Comparison of ENCODE assay signal across 8 mouse cellular contexts in genomic region chr12:49383521-49384133, GRCm38 (mm10). TPM values are rescaled to one million over a fixed set of nuclear protein-coding genes. Genes with fewer than 3 reads are reported as not detected.
DNase-seq lines count a peak whose midpoint lies in the region; ATAC-seq and TF ChIP-seq lines count a peak whose summit lies in the region.

No protein-coding gene starts in this region.

- no peaks in the 10 kb centered on the region for H3K4me1 ChIP-seq in kidney, adult 2 months (ENCODE audit: control insufficient read depth, insufficient read depth, low read length)
- peaks cover 8% of the 10 kb centered on the region; the same call in 1 of the 2 replicates for H3K4me1 ChIP-seq in embryonic facial prominence, embryonic 13.5 days
- peaks cover 10% of the 10 kb centered on the region; the same call in 1 of the 2 replicates for H3K4me1 ChIP-seq in intestine, embryonic 16.5 days (ENCODE audit: control insufficient read depth, insufficient read depth, low read length)
- no peaks in the 10 kb centered on the region for H3K4me1 ChIP-seq in liver, embryonic 15.5 days (replicated peaks)
- 0 out of 2 replicates have a peak, but pooled peaks cover 7% of the 10 kb centered on the region for H3K4me1 ChIP-seq in stomach, embryonic 14.5 days (ENCODE audit: control insufficient read depth, insufficient read depth, low read length)

- TF ChIP-seq POLR2A in kidney, adult 2 months (IDR thresholded peaks at IDR 0.05; ENCODE audit: low read depth, low read length): no peak

- ATAC-seq in embryonic facial prominence, embryonic 13.5 days (ENCODE audit: insufficient number of reproducible peaks, insufficient read depth, low FRiP score, low TSS enrichment, low read depth): peak; percentile 84
- peak; percentile 69 for ATAC-seq in intestine, embryonic 16.5 days
- ATAC-seq in liver, embryonic 15.5 days (ENCODE audit: insufficient read depth): 0 out of 2 replicates have a peak, but pooled peaks have one; percentile 22
- ATAC-seq in stomach, embryonic 14.5 days (ENCODE audit: insufficient number of reproducible peaks, insufficient read depth, low FRiP score, low read depth): peak; percentile 77
- ATAC-seq in CD4-positive, CD25-positive, alpha-beta regulatory T cell, adult 4 months: no peak

- TF ChIP-seq CTCF in kidney, adult 2 months (conservative IDR thresholded peaks at IDR 0.05; ENCODE audit: insufficient read depth, insufficient read length, low read depth, low read length): no peak

- H3K9ac ChIP-seq in embryonic facial prominence, embryonic 13.5 days: peak overlapping the region; percentile 49; the same call in 1 of the 2 replicates
- no peak overlapping the region for H3K9ac ChIP-seq in intestine, embryonic 16.5 days (ENCODE audit: low read depth, low read length)
- H3K9ac ChIP-seq in liver, embryonic 15.5 days: no peak overlapping the region
- no peak overlapping the region for H3K9ac ChIP-seq in stomach, embryonic 14.5 days (replicated peaks; ENCODE audit: low read depth, low read length)

- H3K4me3 ChIP-seq in kidney, adult 2 months (ENCODE audit: insufficient read depth, low read depth, low read length): no peak overlapping the region
- peak overlapping the region; percentile 43 for H3K4me3 ChIP-seq in embryonic facial prominence, embryonic 13.5 days
- H3K4me3 ChIP-seq in intestine, embryonic 16.5 days (ENCODE audit: low read length): peak overlapping the region; percentile 39
- H3K4me3 ChIP-seq in liver, embryonic 15.5 days (replicated peaks): peak overlapping the region; percentile 27
- peak overlapping the region; percentile 25 for H3K4me3 ChIP-seq in stomach, embryonic 14.5 days (ENCODE audit: low read depth, low read length)

- peaks cover 17% of the 10 kb centered on the region for H3K27me3 ChIP-seq in kidney, adult 2 months (replicated peaks; ENCODE audit: control insufficient read depth, insufficient read depth, low read length)
- H3K27me3 ChIP-seq in embryonic facial prominence, embryonic 13.5 days: peaks cover 86% of the 10 kb centered on the region
- H3K27me3 ChIP-seq in intestine, embryonic 16.5 days (replicated peaks; ENCODE audit: control insufficient read depth, insufficient read depth, low read length): peaks cover 73% of the 10 kb centered on the region
- H3K27me3 ChIP-seq in liver, embryonic 15.5 days: peaks cover 90% of the 10 kb centered on the region
- H3K27me3 ChIP-seq in stomach, embryonic 14.5 days (ENCODE audit: control insufficient read depth, insufficient read depth, low read length): peaks cover 61% of the 10 kb centered on the region

- peak overlapping the region; percentile 58 for H3K4me2 ChIP-seq in embryonic facial prominence, embryonic 13.5 days
- H3K4me2 ChIP-seq in intestine, embryonic 16.5 days (ENCODE audit: low read depth, low read length): peak overlapping the region; percentile 49
- peak overlapping the region; percentile 44 for H3K4me2 ChIP-seq in liver, embryonic 15.5 days
- peak overlapping the region; percentile 41 for H3K4me2 ChIP-seq in stomach, embryonic 14.5 days (replicated peaks; ENCODE audit: low read depth, low read length)

- peak; percentile 19 for DNase-seq in kidney, postnatal 10 days
- no peak for DNase-seq in kidney, adult 2 months
- no peak for DNase-seq in spleen, postnatal 14 days (ENCODE audit: low spot score in 2 of 2)

- H3K9me3 ChIP-seq in embryonic facial prominence, embryonic 13.5 days: no peaks in the 10 kb centered on the region
- H3K9me3 ChIP-seq in intestine, embryonic 16.5 days (ENCODE audit: control insufficient read depth, low read length): no peaks in the 10 kb centered on the region
- no peaks in the 10 kb centered on the region for H3K9me3 ChIP-seq in liver, embryonic 15.5 days (replicated peaks)
- H3K9me3 ChIP-seq in stomach, embryonic 14.5 days (ENCODE audit: control insufficient read depth, low read depth, low read length): no peaks in the 10 kb centered on the region

- H3K36me3 ChIP-seq in kidney, adult 2 months (ENCODE audit: control insufficient read depth, insufficient read depth, low read length): no peaks in the 10 kb centered on the region
- no peaks in the 10 kb centered on the region for H3K36me3 ChIP-seq in embryonic facial prominence, embryonic 13.5 days
- no peaks in the 10 kb centered on the region for H3K36me3 ChIP-seq in intestine, embryonic 16.5 days (ENCODE audit: control insufficient read depth, insufficient read depth, low read length)
- no peaks in the 10 kb centered on the region for H3K36me3 ChIP-seq in liver, embryonic 15.5 days (replicated peaks)
- H3K36me3 ChIP-seq in stomach, embryonic 14.5 days (ENCODE audit: control insufficient read depth, insufficient read depth, low read length): no peaks in the 10 kb centered on the region

- H3K27ac ChIP-seq in kidney, adult 2 months (ENCODE audit: insufficient read depth, low read depth, low read length): no peak overlapping the region
- H3K27ac ChIP-seq in embryonic facial prominence, embryonic 13.5 days: no peak overlapping the region
- no peak overlapping the region for H3K27ac ChIP-seq in intestine, embryonic 16.5 days (ENCODE audit: low read length)
- no peak overlapping the region for H3K27ac ChIP-seq in liver, embryonic 15.5 days (replicated peaks)
- no peak overlapping the region for H3K27ac ChIP-seq in stomach, embryonic 14.5 days (ENCODE audit: low read length)

- WGBS in kidney, adult 2 months: 1% methylated on average over 66 of the region's 67 CpGs
- WGBS in embryonic facial prominence, embryonic 13.5 days: under 1% methylated on average over 55 of the region's 67 CpGs
- under 1% methylated on average over 56 of the region's 67 CpGs for WGBS in intestine, embryonic 16.5 days
- 1% methylated on average over 65 of the region's 67 CpGs for WGBS in liver, embryonic 15.5 days (ENCODE audit: insufficient replicate concordance)
- under 1% methylated on average over 46 of the region's 67 CpGs for WGBS in stomach, embryonic 14.5 days

RNA-seq across cellular contexts. Expression of gene Foxg1, which starts 1.2 kb away (rescaled TPM):
- polyA plus RNA-seq in kidney, adult 2 months (2012; rRNA removed): not detected in 2 replicates
- polyA plus RNA-seq in embryonic facial prominence, embryonic 13.5 days (2015; fragmentation: Nextera tagmentation; extraction: Ambion mirVana): 0.86 and 0.94 TPM in 2 replicates
- polyA plus RNA-seq in intestine, embryonic 16.5 days (2015; fragmentation: Nextera tagmentation; extraction: Ambion mirVana): not detected in 2 replicates
- 0.03 TPM in 1 of 2 replicates, not detected in the other for polyA plus RNA-seq in liver, embryonic 15.5 days (2015; fragmentation: Nextera tagmentation; extraction: Ambion mirVana)
- 0.08 TPM in 1 of 2 replicates, not detected in the other for polyA plus RNA-seq in stomach, embryonic 14.5 days (2014; fragmentation: Nextera tagmentation; extraction: Ambion mirVana)
- not detected for polyA plus RNA-seq in CD4-positive, CD25-positive, alpha-beta regulatory T cell, adult 4 months (2017; shearing (Covaris generic))

RNA-seq across cellular contexts. Expression of gene Gm43517, which starts 1.3 kb away (rescaled TPM):
- polyA plus RNA-seq in kidney, adult 2 months (2012; rRNA removed): not detected in 2 replicates
- polyA plus RNA-seq in embryonic facial prominence, embryonic 13.5 days (2015; fragmentation: Nextera tagmentation; extraction: Ambion mirVana): not detected in 2 replicates
- polyA plus RNA-seq in intestine, embryonic 16.5 days (2015; fragmentation: Nextera tagmentation; extraction: Ambion mirVana): not detected in 2 replicates
- polyA plus RNA-seq in liver, embryonic 15.5 days (2015; fragmentation: Nextera tagmentation; extraction: Ambion mirVana): not detected in 2 replicates
- not detected in 2 replicates for polyA plus RNA-seq in stomach, embryonic 14.5 days (2014; fragmentation: Nextera tagmentation; extraction: Ambion mirVana)
- polyA plus RNA-seq in CD4-positive, CD25-positive, alpha-beta regulatory T cell, adult 4 months (2017; shearing (Covaris generic)): not detected
